Mouse (Mus musculus) olfactory bulb, adult 2 months (tissue): ENCODE measurements at regions not wholly inside any gene's neighbourhood (a gene's known extent, or its start where the extent isn't known, plus 50 kb on each side); places are given as distances from the start of the nearest gene placed in this dataset.
"Not testable (repeated sequence)": the region's sequence is repeated elsewhere in the genome, so short reads cannot be mapped to it uniquely, and the experiment has no call there.

Source experiments
- H3K27ac ChIP-seq: fragments of 200-500 bp; 2 replicates; pipeline ENCODE4 v1.5.1; 2012; ENCODE audit warnings: low read depth, low read length; ENCODE audit not compliant: insufficient read depth
- H3K4me1 ChIP-seq: fragments of 200-500 bp; 2 replicates; pipeline ENCODE4 v1.6.1; 2012; ENCODE audit warnings: low read length; ENCODE audit not compliant: control insufficient read depth, insufficient read depth
- H3K4me3 ChIP-seq: fragments of 200-500 bp; 2 replicates; pipeline ENCODE4 v1.5.1; 2012; ENCODE audit warnings: mild to moderate bottlenecking, low read depth, low read length, moderate library complexity; ENCODE audit not compliant: insufficient read depth
- CTCF ChIP-seq: fragments of 200-500 bp; IDR thresholded peaks from 2 replicates; pipeline ENCODE4 v1.5.1; 2012; ENCODE audit warnings: low read depth, mild to moderate bottlenecking, low read length, moderate library complexity; ENCODE audit not compliant: insufficient read depth
- POLR2A ChIP-seq: fragments of 200-500 bp; IDR thresholded peaks from 2 replicates; pipeline ENCODE4 v1.6.1; 2012; ENCODE audit warnings: mild to moderate bottlenecking, low read depth, low read length, moderate library complexity; ENCODE audit not compliant: insufficient read depth
- WGBS: fragments of 180-500 bp; shearing (Covaris S2); methylation state at CpG from one replicate; pipeline ENCODE4 v1.1.7; 2018; 5-methylcytosine and 5-hydroxymethylcytosine counted together

GRCm38 (mm10) chr1:194411788-194412187, 206.2 kb upstream of the Plxna2 start:
- no peak for TF ChIP-seq CTCF
- no peak for TF ChIP-seq POLR2A
- Histone ChIP-seq H3K4me1 (peaks cover 2% of the 10 kb centered on the region; the same call in 1 of the 2 replicates), H3K27ac (no peak overlapping the region), H3K4me3 (no peak overlapping the region)
- WGBS, result 80% methylated on average over 2 of the region's 2 CpGs

- TF ChIP-seq POLR2A (no peak), CTCF (no peak)
- Histone ChIP-seq H3K4me3 (no peak overlapping the region), H3K4me1 (no peaks in the 10 kb centered on the region), H3K27ac (no peak overlapping the region)
Observed at GRCm38 (mm10) chr1:194399281-194399680, 218.7 kb upstream of the Plxna2 start.

GRCm38 (mm10) chr1:194396754-194397460, 221.1 kb upstream of the Plxna2 start:
- no peak overlapping the region for H3K4me3 ChIP-seq
- 76% methylated on average over 4 of the region's 4 CpGs for WGBS
- H3K4me1 ChIP-seq, result no peaks in the 10 kb centered on the region
- TF ChIP-seq POLR2A (no peak), CTCF (no peak)
- no peak overlapping the region for H3K27ac ChIP-seq

- no peak overlapping the region for H3K27ac ChIP-seq
- H3K4me1 ChIP-seq, result no peaks in the 10 kb centered on the region
- TF ChIP-seq CTCF, result no peak
- TF ChIP-seq POLR2A, result no peak
- no peak overlapping the region for H3K4me3 ChIP-seq
- WGBS, result 68% methylated on average over 3 of the region's 3 CpGs
Observed at GRCm38 (mm10) chr1:194393720-194394119, 224.3 kb upstream of the Plxna2 start.

- TF ChIP-seq POLR2A (no peak), CTCF (no peak)
- H3K27ac ChIP-seq, result no peak overlapping the region
- no peaks in the 10 kb centered on the region for H3K4me1 ChIP-seq
- WGBS, result 94% methylated on average over 2 of the region's 2 CpGs
- no peak overlapping the region for H3K4me3 ChIP-seq
Observed at GRCm38 (mm10) chr1:194390202-194390601, 227.8 kb upstream of the Plxna2 start.

- Histone ChIP-seq H3K4me3 (no peak overlapping the region), H3K4me1 (no peaks in the 10 kb centered on the region), H3K27ac (no peak overlapping the region)
- 97% methylated on average over 1 of the region's 1 CpGs for WGBS
- TF ChIP-seq POLR2A (no peak), CTCF (no peak)
Observed at GRCm38 (mm10) chr1:194378135-194378534, 239.9 kb upstream of the Plxna2 start.

GRCm38 (mm10) chr1:194373511-194373910, 244.5 kb upstream of the Plxna2 start:
- H3K4me3 ChIP-seq, H3K4me1 ChIP-seq, H3K27ac ChIP-seq: not testable (repeated sequence)
- 95% methylated on average over 4 of the region's 4 CpGs for WGBS

GRCm38 (mm10) chr1:194363917-194364316, 254.1 kb upstream of the Plxna2 start:
- no peak for TF ChIP-seq CTCF
- no peak for TF ChIP-seq POLR2A
- Histone ChIP-seq H3K4me1 (no peaks in the 10 kb centered on the region), H3K4me3 (no peak overlapping the region), H3K27ac (no peak overlapping the region)
- 86% methylated on average over 5 of the region's 5 CpGs for WGBS

GRCm38 (mm10) chr1:194363129-194363768, 254.8 kb upstream of the Plxna2 start:
- Histone ChIP-seq H3K27ac (no peak overlapping the region), H3K4me3 (no peak overlapping the region), H3K4me1 (no peaks in the 10 kb centered on the region)
- WGBS, result 38% methylated on average over 1 of the region's 1 CpGs
- TF ChIP-seq POLR2A (no peak), CTCF (no peak)
